Mouse (Mus musculus): ENCODE results near the gene Hoxd4. TPM values are rescaled to one million over a fixed set of nuclear protein-coding genes. Genes with fewer than 3 reads are reported as not detected.

Gene Hoxd4
- polyA plus RNA-seq, 2 experiments: 0.63 to 14.7 TPM

GRCm38 (mm10) chr2:74683471-74683951 lies 28.2 kb upstream of the Hoxd4 start:
- WGBS: 1% methylated on average over 18 of the region's 18 CpGs
- Histone ChIP-seq H3K27me3 (ENCODE audit: control insufficient read depth, insufficient read depth, low read length) (peaks cover 32% of the 10 kb centered on the region), H3K4me1 (ENCODE audit: control insufficient read depth, insufficient read depth, low read length) (peaks cover 3% of the 10 kb centered on the region; the same call in 1 of the 2 replicates), H3K4me3 (replicated peaks; ENCODE audit: low read length) (peak overlapping the region; percentile 74), H3K27ac (replicated peaks; ENCODE audit: low read depth, low read length) (peak overlapping the region; percentile 97), H3K36me3 (ENCODE audit: control insufficient read depth, insufficient read depth, low read length) (peaks cover 23% of the 10 kb centered on the region), H3K9ac (ENCODE audit: low read depth, low read length, severe bottlenecking) (peak overlapping the region; percentile 99), H3K4me2 (replicated peaks; ENCODE audit: low read depth, low read length, severe bottlenecking) (peak overlapping the region; percentile 96), H3K9me3 (ENCODE audit: control insufficient read depth, low read length) (no peaks in the 10 kb centered on the region)
- DNase-seq (ENCODE audit: low spot score) (no peak), ATAC-seq (ENCODE audit: low FRiP score, low read depth) (no peak)
- TF ChIP-seq POLR2A (IDR thresholded peaks at IDR 0.05; ENCODE audit: borderline replicate concordance, extremely low read depth, insufficient read depth, insufficient read length): no peak

GRCm38 (mm10) chr2:74684106-74684505 lies 27.6 kb upstream of the Hoxd4 start:
- H3K36me3 ChIP-seq (ENCODE audit: control insufficient read depth, insufficient read depth, low read length): peaks cover 23% of the 10 kb centered on the region
- H3K9me3 ChIP-seq (ENCODE audit: control insufficient read depth, low read length): no peaks in the 10 kb centered on the region
- H3K4me1 ChIP-seq (ENCODE audit: control insufficient read depth, insufficient read depth, low read length): no peaks in the 10 kb centered on the region
- ATAC-seq (ENCODE audit: low FRiP score, low read depth) (no peak), DNase-seq (ENCODE audit: low spot score) (no peak)
- no peak for TF ChIP-seq POLR2A (IDR thresholded peaks at IDR 0.05; ENCODE audit: borderline replicate concordance, extremely low read depth, insufficient read depth, insufficient read length)
- H3K4me3 ChIP-seq (replicated peaks; ENCODE audit: low read length): peak overlapping the region; percentile 74
- peak overlapping the region; percentile 97 for H3K27ac ChIP-seq (replicated peaks; ENCODE audit: low read depth, low read length)
- H3K27me3 ChIP-seq (ENCODE audit: control insufficient read depth, insufficient read depth, low read length): peaks cover 32% of the 10 kb centered on the region
- peak overlapping the region; percentile 99 for H3K9ac ChIP-seq (ENCODE audit: low read depth, low read length, severe bottlenecking)
- whole genome bisulfite sequencing: 11% methylated on average over 12 of the region's 12 CpGs
- peak overlapping the region; percentile 96 for H3K4me2 ChIP-seq (replicated peaks; ENCODE audit: low read depth, low read length, severe bottlenecking)

GRCm38 (mm10) chr2:74685059-74685603 lies 26.6 kb upstream of the Hoxd4 start:
- H3K9me3 ChIP-seq (ENCODE audit: control insufficient read depth, low read length): no peaks in the 10 kb centered on the region
- peak overlapping the region; percentile 96 for H3K4me2 ChIP-seq (replicated peaks; ENCODE audit: low read depth, low read length, severe bottlenecking)
- peak overlapping the region; percentile 74 for H3K4me3 ChIP-seq (replicated peaks; ENCODE audit: low read length)
- 15% methylated on average over 4 of the region's 4 CpGs for WGBS
- peak overlapping the region; percentile 99 for H3K9ac ChIP-seq (ENCODE audit: low read depth, low read length, severe bottlenecking)
- H3K27ac ChIP-seq (replicated peaks; ENCODE audit: low read depth, low read length): peak overlapping the region; percentile 97
- peaks cover 26% of the 10 kb centered on the region for H3K27me3 ChIP-seq (ENCODE audit: control insufficient read depth, insufficient read depth, low read length)
- H3K4me1 ChIP-seq (ENCODE audit: control insufficient read depth, insufficient read depth, low read length): 0 out of 2 replicates have a peak, but pooled peaks cover 3% of the 10 kb centered on the region
- no peak for ATAC-seq (ENCODE audit: low FRiP score, low read depth)
- H3K36me3 ChIP-seq (ENCODE audit: control insufficient read depth, insufficient read depth, low read length): peaks cover 23% of the 10 kb centered on the region
- DNase-seq (ENCODE audit: low spot score): no peak
- no peak for TF ChIP-seq POLR2A (IDR thresholded peaks at IDR 0.05; ENCODE audit: borderline replicate concordance, extremely low read depth, insufficient read depth, insufficient read length)

GRCm38 (mm10) chr2:74686301-74686987 lies 25.3 kb upstream of the Hoxd4 start:
- TF ChIP-seq POLR2A (IDR thresholded peaks at IDR 0.05; ENCODE audit: borderline replicate concordance, extremely low read depth, insufficient read depth, insufficient read length): no peak
- peaks cover 23% of the 10 kb centered on the region for H3K36me3 ChIP-seq (ENCODE audit: control insufficient read depth, insufficient read depth, low read length)
- H3K4me2 ChIP-seq (replicated peaks; ENCODE audit: low read depth, low read length, severe bottlenecking): peak overlapping the region; percentile 96
- peak overlapping the region; percentile 91 for H3K9ac ChIP-seq (ENCODE audit: low read depth, low read length, severe bottlenecking)
- DNase-seq (ENCODE audit: low spot score) (peak; percentile 94), ATAC-seq (ENCODE audit: low FRiP score, low read depth) (no peak)
- no peaks in the 10 kb centered on the region for H3K9me3 ChIP-seq (ENCODE audit: control insufficient read depth, low read length)
- peak overlapping the region; percentile 74 for H3K4me3 ChIP-seq (replicated peaks; ENCODE audit: low read length)
- H3K27ac ChIP-seq (replicated peaks; ENCODE audit: low read depth, low read length): peak overlapping the region; percentile 88
- H3K4me1 ChIP-seq (ENCODE audit: control insufficient read depth, insufficient read depth, low read length): peaks cover 6% of the 10 kb centered on the region; the same call in 1 of the 2 replicates
- 5% methylated on average over 17 of the region's 17 CpGs for WGBS
- peaks cover 31% of the 10 kb centered on the region for H3K27me3 ChIP-seq (ENCODE audit: control insufficient read depth, insufficient read depth, low read length)

- Histone ChIP-seq H3K9me3 (ENCODE audit: control insufficient read depth, low read length) (no peaks in the 10 kb centered on the region), H3K4me3 (replicated peaks; ENCODE audit: low read length) (peak overlapping the region; percentile 74), H3K4me1 (ENCODE audit: control insufficient read depth, insufficient read depth, low read length) (peaks cover 9% of the 10 kb centered on the region; the same call in 1 of the 2 replicates), H3K4me2 (replicated peaks; ENCODE audit: low read depth, low read length, severe bottlenecking) (peak overlapping the region; percentile 96), H3K36me3 (ENCODE audit: control insufficient read depth, insufficient read depth, low read length) (peaks cover 27% of the 10 kb centered on the region), H3K9ac (ENCODE audit: low read depth, low read length, severe bottlenecking) (peak overlapping the region; percentile 91), H3K27me3 (ENCODE audit: control insufficient read depth, insufficient read depth, low read length) (peaks cover 26% of the 10 kb centered on the region), H3K27ac (replicated peaks; ENCODE audit: low read depth, low read length) (peak overlapping the region; percentile 88)
- WGBS: under 1% methylated on average over 27 of the region's 27 CpGs
- DNase-seq (ENCODE audit: low spot score): no peak
- TF ChIP-seq POLR2A (IDR thresholded peaks at IDR 0.05; ENCODE audit: borderline replicate concordance, extremely low read depth, insufficient read depth, insufficient read length): no peak
- no peak for ATAC-seq (ENCODE audit: low FRiP score, low read depth)
Observed at GRCm38 (mm10) chr2:74686988-74687697, 24.6 kb upstream of the Hoxd4 start.

All from limb, embryonic 14.5 days (tissue).